31 mouse cellular contexts compared by ENCODE assay signal in genomic region chrX:144408036-144408435, GRCm38 (mm10). TPM values are rescaled to one million over a fixed set of nuclear protein-coding genes. Genes with fewer than 3 reads are reported as not detected.
A peak's percentile ranks its signal among the peaks of the same experiment; 100 is the strongest.
DNase-seq lines count a peak whose midpoint lies in the region; ATAC-seq and TF ChIP-seq lines count a peak whose summit lies in the region.
"Had no signal": no experiment of that assay in that cellular context is flagged by ENCODE, and none has a peak within 500 bp of the region (broad histone marks: within the 10 kb centered on the region; RNA-seq: fewer than 3 reads in every experiment).

No protein-coding gene starts in this region.

- peak; percentile 12 for DNase-seq in kidney, adult 2 months
- no peak for DNase-seq in kidney, adult 18-20 months
- no peak for DNase-seq in kidney, postnatal 4 days
- DNase-seq in liver, adult 2 months (ENCODE audit: extremely low read depth, low read depth, low spot score): peak; percentile 15
- no peak for DNase-seq in liver, postnatal 0 days
- DNase-seq: adrenal gland, adult 2 months; adrenal gland, postnatal 14 days; cerebellum, adult 11 months; cerebellum, adult 2 months; cerebellum, adult 9-11 months; cerebellum, postnatal 25 days; gastrocnemius, postnatal 25 days; heart, adult 18-20 months; heart, postnatal 10 days; heart, postnatal 36 days had no signal

- H3K4me2 ChIP-seq in kidney, embryonic 16.5 days (replicated peaks; ENCODE audit: low read depth, low read length): no peak overlapping the region
- H3K4me2 ChIP-seq in liver, postnatal 0 days (ENCODE audit: low read depth, low read length): no peak overlapping the region
- no peak overlapping the region for H3K4me2 ChIP-seq in intestine, postnatal 0 days (replicated peaks; ENCODE audit: low read depth)
- H3K4me2 ChIP-seq: embryonic facial prominence, embryonic 13.5 days; forebrain, embryonic 12.5 days; forebrain, embryonic 15.5 days; heart, embryonic 12.5 days; heart, embryonic 15.5 days; hindbrain, embryonic 13.5 days had no signal

- no peak for TF ChIP-seq CTCF in kidney, adult 2 months (conservative IDR thresholded peaks at IDR 0.05; ENCODE audit: insufficient read depth, insufficient read length, low read depth, low read length)
- TF ChIP-seq CTCF in liver, adult 2 months (IDR thresholded peaks at IDR 0.05; ENCODE audit: low read depth, low read length): no peak
- TF ChIP-seq CTCF in liver, postnatal 0 days (IDR thresholded peaks at IDR 0.05; ENCODE audit: low read depth): no peak
- no peak for TF ChIP-seq CTCF in intestine, postnatal 0 days (IDR thresholded peaks at IDR 0.05; ENCODE audit: low read depth)

- TF ChIP-seq EP300 in liver, postnatal 0 days (IDR thresholded peaks at IDR 0.05; ENCODE audit: low read depth): no peak

- WGBS in kidney, adult 2 months: 46% methylated on average over 5 of the region's 5 CpGs
- WGBS in kidney, embryonic 16.5 days: 50% methylated on average over 5 of the region's 5 CpGs
- 45% methylated on average over 5 of the region's 5 CpGs for WGBS in liver, adult 2 months
- WGBS in liver, postnatal 0 days (ENCODE audit: insufficient replicate concordance): 63% methylated on average over 5 of the region's 5 CpGs
- 51% methylated on average over 5 of the region's 5 CpGs for WGBS in intestine, postnatal 0 days

- peak; percentile 49; the same call in 1 of the 2 replicates for ATAC-seq in kidney, embryonic 16.5 days (ENCODE audit: low FRiP score, low TSS enrichment)
- ATAC-seq in liver, postnatal 0 days: no peak
- no peak for ATAC-seq in intestine, postnatal 0 days
- ATAC-seq: CD4-positive, CD25-positive, alpha-beta regulatory T cell, adult 4 months; forebrain, embryonic 15.5 days; hindbrain, embryonic 16.5 days had no signal

- H3K9me3 ChIP-seq in kidney, embryonic 16.5 days (ENCODE audit: low read length): no peaks in the 10 kb centered on the region
- no peaks in the 10 kb centered on the region for H3K9me3 ChIP-seq in liver, postnatal 0 days (ENCODE audit: low read length)
- no peaks in the 10 kb centered on the region for H3K9me3 ChIP-seq in intestine, postnatal 0 days (ENCODE audit: control insufficient read depth)
- H3K9me3 ChIP-seq: embryonic facial prominence, embryonic 10.5 days; embryonic facial prominence, embryonic 13.5 days; forebrain, embryonic 12.5 days; forebrain, embryonic 15.5 days; heart, embryonic 12.5 days; heart, embryonic 15.5 days; hindbrain, embryonic 10.5 days; hindbrain, embryonic 13.5 days had no signal

- TF ChIP-seq POLR2A in kidney, adult 2 months (IDR thresholded peaks at IDR 0.05; ENCODE audit: low read depth, low read length): no peak
- no peak for TF ChIP-seq POLR2A in liver, adult 2 months (IDR thresholded peaks at IDR 0.05; ENCODE audit: extremely low read depth, insufficient read depth, low read length)

- H3K79me2 ChIP-seq in liver, adult 2 months (ENCODE audit: control insufficient read depth, insufficient read depth, low read length): no peaks in the 10 kb centered on the region

- no peak overlapping the region for H3K27ac ChIP-seq in kidney, adult 2 months (ENCODE audit: insufficient read depth, low read depth, low read length)
- H3K27ac ChIP-seq in kidney, embryonic 16.5 days (ENCODE audit: low read length): no peak overlapping the region
- H3K27ac ChIP-seq in liver, adult 2 months (replicated peaks; ENCODE audit: insufficient read depth, low read depth, low read length): no peak overlapping the region
- H3K27ac ChIP-seq in liver, postnatal 0 days (ENCODE audit: low read depth): no peak overlapping the region
- H3K27ac ChIP-seq in intestine, postnatal 0 days (ENCODE audit: low read depth, low read length): no peak overlapping the region
- H3K27ac ChIP-seq: embryonic facial prominence, embryonic 10.5 days; embryonic facial prominence, embryonic 13.5 days; forebrain, embryonic 12.5 days; forebrain, embryonic 15.5 days; heart, embryonic 15.5 days; hindbrain, embryonic 10.5 days; hindbrain, embryonic 13.5 days had no signal

- no peaks in the 10 kb centered on the region for H3K36me3 ChIP-seq in kidney, adult 2 months (ENCODE audit: control insufficient read depth, insufficient read depth, low read length)
- no peaks in the 10 kb centered on the region for H3K36me3 ChIP-seq in kidney, embryonic 16.5 days (ENCODE audit: insufficient read depth, low read length)
- no peaks in the 10 kb centered on the region for H3K36me3 ChIP-seq in liver, adult 2 months (ENCODE audit: control insufficient read depth, insufficient read depth, low read length)
- H3K36me3 ChIP-seq in liver, postnatal 0 days (replicated peaks; ENCODE audit: insufficient read depth, low read length): no peaks in the 10 kb centered on the region
- no peaks in the 10 kb centered on the region for H3K36me3 ChIP-seq in intestine, postnatal 0 days (ENCODE audit: control insufficient read depth, insufficient read depth)
- H3K36me3 ChIP-seq: embryonic facial prominence, embryonic 10.5 days; embryonic facial prominence, embryonic 13.5 days; forebrain, embryonic 12.5 days; forebrain, embryonic 15.5 days; heart, embryonic 12.5 days; heart, embryonic 15.5 days; hindbrain, embryonic 10.5 days; hindbrain, embryonic 13.5 days had no signal

- no peaks in the 10 kb centered on the region for H3K27me3 ChIP-seq in kidney, adult 2 months (replicated peaks; ENCODE audit: control insufficient read depth, insufficient read depth, low read length)
- no peaks in the 10 kb centered on the region; the same call in 1 of the 2 replicates for H3K27me3 ChIP-seq in kidney, embryonic 16.5 days (ENCODE audit: insufficient read depth, low read length)
- H3K27me3 ChIP-seq in liver, adult 2 months (ENCODE audit: control insufficient read depth, insufficient read depth, low read length): no peaks in the 10 kb centered on the region
- no peaks in the 10 kb centered on the region for H3K27me3 ChIP-seq in liver, postnatal 0 days (ENCODE audit: insufficient read depth, low read length)
- H3K27me3 ChIP-seq in intestine, postnatal 0 days (replicated peaks; ENCODE audit: control insufficient read depth, insufficient read depth, low read length): no peaks in the 10 kb centered on the region
- H3K27me3 ChIP-seq: forebrain, embryonic 12.5 days; forebrain, embryonic 15.5 days; heart, embryonic 12.5 days; heart, embryonic 15.5 days; hindbrain, embryonic 13.5 days had no signal

- no peak overlapping the region for H3K4me3 ChIP-seq in kidney, adult 2 months (ENCODE audit: insufficient read depth, low read depth, low read length)
- no peak overlapping the region for H3K4me3 ChIP-seq in kidney, embryonic 16.5 days (ENCODE audit: low read length)
- H3K4me3 ChIP-seq in liver, adult 2 months (ENCODE audit: insufficient read depth, low read depth, low read length): no peak overlapping the region
- H3K4me3 ChIP-seq in liver, postnatal 0 days (ENCODE audit: low read depth, low read length): no peak overlapping the region
- no peak overlapping the region for H3K4me3 ChIP-seq in intestine, postnatal 0 days (ENCODE audit: low read depth, low read length)
- H3K4me3 ChIP-seq: embryonic facial prominence, embryonic 10.5 days; embryonic facial prominence, embryonic 13.5 days; erythroblast, embryonic 14.5 days; forebrain, embryonic 12.5 days; forebrain, embryonic 15.5 days; heart, embryonic 12.5 days; heart, embryonic 15.5 days; hindbrain, embryonic 10.5 days; hindbrain, embryonic 13.5 days had no signal

- H3K9ac ChIP-seq in kidney, embryonic 16.5 days (replicated peaks; ENCODE audit: low read length): no peak overlapping the region
- H3K9ac ChIP-seq in liver, adult 2 months (ENCODE audit: low read depth, low read length): no peak overlapping the region
- H3K9ac ChIP-seq in liver, postnatal 0 days (replicated peaks): no peak overlapping the region
- no peak overlapping the region for H3K9ac ChIP-seq in intestine, postnatal 0 days (ENCODE audit: low read depth, low read length)
- H3K9ac ChIP-seq: embryonic facial prominence, embryonic 13.5 days; forebrain, embryonic 12.5 days; forebrain, embryonic 15.5 days; heart, embryonic 12.5 days; heart, embryonic 15.5 days; hindbrain, embryonic 13.5 days had no signal

- H3K4me1 ChIP-seq in kidney, adult 2 months (ENCODE audit: control insufficient read depth, insufficient read depth, low read length): no peaks in the 10 kb centered on the region
- H3K4me1 ChIP-seq in kidney, embryonic 16.5 days (ENCODE audit: insufficient read depth, low read length): no peaks in the 10 kb centered on the region
- no peaks in the 10 kb centered on the region for H3K4me1 ChIP-seq in liver, adult 2 months (ENCODE audit: control insufficient read depth, insufficient read depth, low read length)
- H3K4me1 ChIP-seq in liver, postnatal 0 days (ENCODE audit: insufficient read depth): no peaks in the 10 kb centered on the region
- H3K4me1 ChIP-seq in intestine, postnatal 0 days (replicated peaks; ENCODE audit: control insufficient read depth, insufficient read depth, low read length): no peaks in the 10 kb centered on the region
- H3K4me1 ChIP-seq: embryonic facial prominence, embryonic 10.5 days; embryonic facial prominence, embryonic 13.5 days; forebrain, embryonic 12.5 days; forebrain, embryonic 15.5 days; heart, embryonic 12.5 days; heart, embryonic 15.5 days; hindbrain, embryonic 10.5 days; hindbrain, embryonic 13.5 days had no signal

RNA-seq across cellular contexts. Expression of gene Trpc5os, which starts 48.3 kb away (rescaled TPM):
- not detected in 2 replicates for polyA plus RNA-seq in kidney, adult 2 months (2012; rRNA removed)
- not detected in 2 replicates for polyA plus RNA-seq in kidney, embryonic 16.5 days (2015; fragmentation: Nextera tagmentation; extraction: Ambion mirVana)
- total RNA-seq in liver, adult 2 months (2014; rRNA removed): not detected in 2 replicates
- not detected in 2 replicates for polyA plus RNA-seq in liver, adult 2 months (2012; rRNA removed)
- polyA plus RNA-seq in liver, postnatal 0 days (2015; fragmentation: Nextera tagmentation; extraction: Ambion mirVana): not detected in 2 replicates
- polyA plus RNA-seq in intestine, postnatal 0 days (2015; fragmentation: Nextera tagmentation; extraction: Ambion mirVana): not detected in 2 replicates
- total RNA-seq: adrenal gland, adult 2 months; adrenal gland, postnatal 14 days; common myeloid progenitor, adult 5-6 weeks; gastrocnemius, adult 8-10 months; gastrocnemius, postnatal 25 days; heart, adult 18-20 months; heart, postnatal 10 days; heart, postnatal 36 days; MEL had no signal
- polyA plus RNA-seq: adrenal gland, adult 2 months; CD4-positive, CD25-positive, alpha-beta regulatory T cell, adult 4 months; cerebellum, adult 2 months; embryonic facial prominence, embryonic 10.5 days; embryonic facial prominence, embryonic 13.5 days; erythroblast, embryonic 14.5 days; forebrain, embryonic 12.5 days; heart, embryonic 15.5 days; hindbrain, embryonic 13.5 days had no signal

Comparison
In these comparisons a context has a peak if more than half of its experiments do, and no peak if none do; other contexts are left out.
1. DNase-seq: peak in kidney, adult 2 months (single experiment) and liver, adult 2 months (single experiment); none in kidney, adult 18-20 months (single experiment), kidney, postnatal 4 days (0 of 2) and liver, postnatal 0 days (single experiment).